Mouse (Mus musculus) liver, postnatal 0 days (tissue): Measurements from ENCODE around the gene Zcchc7.

Experiments
- CTCF ChIP-seq: sonication (generic); IDR thresholded peaks from 2 replicates; pipeline ENCODE4 v1.5.1; 2016; ENCODE audit warnings: antibody characterized with exemption, low read depth
- EP300 ChIP-seq: IDR thresholded peaks from 2 replicates; pipeline ENCODE4 v1.6.1; 2016; ENCODE audit warnings: antibody characterized with exemption, low read depth, mild to moderate bottlenecking

GRCm38 (mm10) chr4:44970056-44970455 is 214.4 kb downstream of the Zcchc7 start:
- no peak; the same call in 1 of the 2 replicates for TF ChIP-seq CTCF
- TF ChIP-seq EP300 = no peak
